Mouse (Mus musculus) hindbrain, postnatal 0 days (tissue): ENCODE results near the gene Pus10. TPM values are rescaled to one million over a fixed set of nuclear protein-coding genes. Genes with fewer than 3 reads are reported as not detected.
A peak's percentile ranks its signal among the peaks of the same experiment; 100 is the strongest.

ENCODE experiments used
- ATAC-seq: fragments of 200-750 bp; cut with Nextera tagmentation; 2 replicates; pipeline ENCODE4 v1.8.0; 2017; ENCODE audit warnings: mild to moderate bottlenecking, moderate TSS enrichment, moderate library complexity
- DNase-seq: peaks from one replicate; pipeline ENCODE4 v3.0.0-alpha.2; 2015; ENCODE audit warnings: low spot score
- H3K27ac ChIP-seq: fragments of 300-500 bp; sonication (generic); 2 replicates; pipeline ENCODE4 v1.5.1; 2014; ENCODE audit warnings: mild to moderate bottlenecking
- H3K27me3 ChIP-seq: fragments of 300-500 bp; sonication (generic); 2 replicates; pipeline ENCODE4 v1.6.1; 2014; ENCODE audit warnings: low read length, mixed read lengths; ENCODE audit not compliant: insufficient read depth
- H3K36me3 ChIP-seq: fragments of 300-500 bp; sonication (generic); 2 replicates; pipeline ENCODE4 v1.6.1; 2014; ENCODE audit warnings: low read length, mixed read lengths; ENCODE audit not compliant: insufficient read depth
- H3K4me1 ChIP-seq: fragments of 300-500 bp; sonication (generic); 2 replicates; pipeline ENCODE4 v1.6.1; 2014; ENCODE audit warnings: antibody characterized with exemption, low read length, mixed read lengths; ENCODE audit not compliant: insufficient read depth
- H3K4me2 ChIP-seq: fragments of 300-500 bp; sonication (generic); 2 replicates; pipeline ENCODE4 v1.6.1; 2014; ENCODE audit warnings: low read depth, mild to moderate bottlenecking, low read length, moderate library complexity, mixed read lengths
- H3K4me3 ChIP-seq: fragments of 300-500 bp; sonication (generic); 2 replicates; pipeline ENCODE4 v1.5.1; 2014; ENCODE audit warnings: low read length
- H3K9ac ChIP-seq: fragments of 300-500 bp; sonication (generic); replicated peaks from 2 replicates; pipeline ENCODE4 v1.6.1; 2014; ENCODE audit warnings: mild to moderate bottlenecking, low read length, moderate library complexity, mixed read lengths
- H3K9me3 ChIP-seq: fragments of 300-500 bp; sonication (generic); 2 replicates; pipeline ENCODE4 v1.6.1; 2016; ENCODE audit warnings: low read length, mixed read lengths
- CTCF ChIP-seq: IDR thresholded peaks from 2 replicates; pipeline ENCODE4 v1.5.1; 2016; ENCODE audit warnings: antibody characterized with exemption, control low read depth, low read depth
- WGBS: fragments of 180-500 bp; shearing (Covaris S2); extraction: QIAGEN DNeasy Blood & Tissue Kit; methylation state at CpG from one replicate; pipeline ENCODE4 v1.1.7; 2014; 5-methylcytosine and 5-hydroxymethylcytosine counted together
- polyA plus RNA-seq: library from polyadenylated mRNA; unstranded; fragments of >200 nt; fragmentation: Nextera tagmentation; extraction: Ambion mirVana; gene quantifications from 2 replicates; pipeline ENCODE4 v1.2.1, GENCODE M21; 2015
- total RNA-seq: library from RNA; depleted of rRNA; stranded (reverse); fragments of >200 nt; gene quantifications from 2 replicates; pipeline ENCODE4 v1.2.3, GENCODE M21; 2014; rRNA removed

The Pus10 gene
- 9.0 and 11.8 TPM in 2 replicates for total RNA-seq
- 7.8 and 8.5 TPM in 2 replicates for polyA plus RNA-seq

- 0 out of 2 replicates have a peak, but pooled peaks cover 5% of the 10 kb centered on the region for H3K4me1 ChIP-seq
- peak within 1 kb of the TSS; percentile 85 for H3K9ac ChIP-seq
- peak within 1 kb of the TSS; percentile 87 for H3K4me2 ChIP-seq
- under 1% methylated on average over 39 of the region's 40 CpGs for WGBS
- peak within 1 kb of the TSS; percentile 96 for H3K4me3 ChIP-seq
- H3K36me3 ChIP-seq, result no peaks in the 10 kb centered on the region
- peak within 1 kb of the TSS; percentile 99 for H3K27ac ChIP-seq
- ATAC-seq, result no peak
- H3K27me3 ChIP-seq, result no peaks in the 10 kb centered on the region
- no peaks in the 10 kb centered on the region for H3K9me3 ChIP-seq
- no peak for DNase-seq
- no peak for TF ChIP-seq CTCF
Observed at GRCm38 (mm10) chr11:23665311-23665786, at the start of gene Pus10. Gene Pus10, plus strand, starts transcription at chr11:23665674.

GRCm38 (mm10) chr11:23618995-23619394 is 46.5 kb upstream of the Pus10 start:
- no peaks in the 10 kb centered on the region for H3K27me3 ChIP-seq
- no peak for TF ChIP-seq CTCF
- DNase-seq (no peak), ATAC-seq (no peak)
- no peak overlapping the region for H3K4me2 ChIP-seq
- WGBS, result 89% methylated on average over 5 of the region's 5 CpGs
- H3K4me3 ChIP-seq, result no peak overlapping the region
- H3K27ac ChIP-seq, result no peak overlapping the region
- no peaks in the 10 kb centered on the region for H3K9me3 ChIP-seq
- no peaks in the 10 kb centered on the region for H3K4me1 ChIP-seq
- H3K36me3 ChIP-seq, result peaks cover 8% of the 10 kb centered on the region
- H3K9ac ChIP-seq, result no peak overlapping the region

- DNase-seq, result no peak
- no peak overlapping the region for H3K27ac ChIP-seq
- no peaks in the 10 kb centered on the region for H3K4me1 ChIP-seq
- H3K9ac ChIP-seq, result no peak overlapping the region
- no peak overlapping the region for H3K4me2 ChIP-seq
- no peaks in the 10 kb centered on the region for H3K27me3 ChIP-seq
- no peak for ATAC-seq
- TF ChIP-seq CTCF, result peak; percentile 36
- no peaks in the 10 kb centered on the region for H3K9me3 ChIP-seq
- no peak overlapping the region for H3K4me3 ChIP-seq
- H3K36me3 ChIP-seq, result peaks cover 9% of the 10 kb centered on the region
Observed at GRCm38 (mm10) chr11:23630664-23631063, 34.8 kb upstream of the Pus10 start.

- peak; percentile 100 for ATAC-seq
- no peaks in the 10 kb centered on the region for H3K9me3 ChIP-seq
- 3% methylated on average over 89 of the region's 103 CpGs for WGBS
Observed at GRCm38 (mm10) chr11:23632945-23633878, 32.3 kb upstream of the Pus10 start, which contains the start of gene 0610010F05Rik. Gene 0610010F05Rik, minus strand, starts transcription at chr11:23633639.

GRCm38 (mm10) chr11:23633879-23634215 is 31.6 kb upstream of the Pus10 start:
- ATAC-seq (no peak), DNase-seq (no peak)
- no peaks in the 10 kb centered on the region for H3K4me1 ChIP-seq
- peak overlapping the region; percentile 79 for H3K4me3 ChIP-seq
- peak overlapping the region; percentile 96 for H3K27ac ChIP-seq
- WGBS, result 6% methylated on average over 7 of the region's 7 CpGs
- TF ChIP-seq CTCF, result no peak
- H3K9me3 ChIP-seq, result no peaks in the 10 kb centered on the region
- peak overlapping the region; percentile 96; the same call in 1 of the 2 replicates for H3K9ac ChIP-seq
- H3K4me2 ChIP-seq, result peak overlapping the region; percentile 75
- H3K27me3 ChIP-seq, result no peaks in the 10 kb centered on the region
- H3K36me3 ChIP-seq, result no peaks in the 10 kb centered on the region

More at GRCm38 (mm10) chr11:23632945-23633878, 32.3 kb upstream of the Pus10 start, which contains the start of gene 0610010F05Rik:
- H3K4me3 ChIP-seq, result peak within 1 kb of the TSS; percentile 79
- no peak for TF ChIP-seq CTCF
- peak within 1 kb of the TSS; percentile 96 for H3K9ac ChIP-seq
- H3K4me2 ChIP-seq, result peak within 1 kb of the TSS; percentile 75
- H3K27me3 ChIP-seq, result no peaks in the 10 kb centered on the region
- no peaks in the 10 kb centered on the region for H3K4me1 ChIP-seq
- H3K36me3 ChIP-seq, result peaks cover 5% of the 10 kb centered on the region
- peak within 1 kb of the TSS; percentile 96 for H3K27ac ChIP-seq
- DNase-seq, result peak; percentile 98

- Histone ChIP-seq H3K4me3 (no peak overlapping the region), H3K27ac (0 out of 2 replicates have a peak overlapping the region, but pooled peaks have one; percentile 8), H3K4me1 (no peaks in the 10 kb centered on the region), H3K9ac (no peak overlapping the region), H3K4me2 (no peak overlapping the region), H3K9me3 (no peaks in the 10 kb centered on the region), H3K27me3 (no peaks in the 10 kb centered on the region), H3K36me3 (no peaks in the 10 kb centered on the region)
- ATAC-seq, result no peak
- WGBS, result 50% methylated on average over 8 of the region's 8 CpGs
- no peak for TF ChIP-seq CTCF
- DNase-seq, result peak; percentile 5
Observed at GRCm38 (mm10) chr11:23634573-23634972, 30.9 kb upstream of the Pus10 start.
